Mouse (Mus musculus): ENCODE measurements around the gene Tmem74b. TPM values are rescaled to one million over a fixed set of nuclear protein-coding genes. Genes with fewer than 3 reads are reported as not detected.
A peak's percentile ranks its signal among the peaks of the same experiment; 100 is the strongest.

The Tmem74b gene
- 0.84 and 1.2 TPM in 2 replicates for polyA plus RNA-seq (2012; rRNA removed)

DNA sequence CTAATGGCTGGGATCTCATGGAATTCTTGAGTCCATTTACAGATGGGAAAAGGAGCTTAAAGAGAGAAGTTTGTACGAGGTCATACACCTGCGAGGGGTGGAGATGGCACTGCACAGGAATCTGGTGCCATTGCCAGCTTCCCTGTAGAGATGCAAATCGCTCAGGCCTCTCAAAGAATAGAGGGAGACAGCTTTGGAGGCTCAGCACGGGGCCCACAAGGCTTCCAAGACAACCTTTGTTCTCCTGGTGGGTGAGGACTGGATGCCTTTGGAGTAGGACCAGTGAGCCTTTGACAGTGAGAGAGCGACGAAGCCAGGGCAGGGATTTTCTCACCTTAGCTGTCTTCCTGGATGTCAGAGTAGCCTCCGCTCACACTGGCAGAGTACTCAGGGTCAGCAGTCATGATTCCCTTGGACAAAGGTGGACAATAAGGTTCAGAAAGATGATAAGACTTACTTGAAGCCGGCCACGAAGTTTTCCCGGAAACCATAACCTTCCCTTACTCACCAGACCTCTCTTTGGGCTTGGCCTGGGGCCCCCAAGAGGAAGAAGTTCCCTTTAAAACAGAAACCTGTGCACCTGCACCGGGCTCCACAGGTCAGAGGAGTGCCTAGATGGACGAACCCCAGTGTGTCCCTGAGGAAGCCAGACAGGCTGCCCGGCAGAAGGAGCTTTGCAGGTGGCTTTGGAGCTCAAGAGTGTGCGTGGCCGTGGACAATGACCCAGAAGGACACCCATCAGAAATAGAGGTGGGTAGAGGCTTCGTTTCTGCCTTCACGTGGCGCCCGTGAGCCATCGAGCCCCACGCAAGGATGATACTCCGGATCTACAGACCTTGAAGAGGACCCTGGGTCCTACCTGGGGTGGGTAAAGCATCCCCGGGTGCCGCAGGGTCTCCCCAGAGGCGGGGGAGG is at the start of gene Tmem74b:
Gene Tmem74b, plus strand, starts transcription at position 778 of the 915 bp plus-strand sequence.
- Histone ChIP-seq H3K4me1 (ENCODE audit: control insufficient read depth, insufficient read depth, low read length) (peaks cover 10% of the 10 kb centered on the region), H3K36me3 (ENCODE audit: control insufficient read depth, insufficient read depth, low read length) (no peaks in the 10 kb centered on the region), H3K4me3 (ENCODE audit: control insufficient read depth, low read depth, low read length) (peak within 1 kb of the TSS; percentile 72), H3K27me3 (ENCODE audit: control insufficient read depth, insufficient read depth, low read length) (no peaks in the 10 kb centered on the region; the same call in 1 of the 2 replicates), H3K27ac (ENCODE audit: control insufficient read depth, insufficient read depth, low read depth, low read length) (no peak within 1 kb of the TSS)
- TF ChIP-seq POLR2A (IDR thresholded peaks at IDR 0.05; ENCODE audit: control insufficient read depth, low read depth, low read length), result no peak
- no peak for TF ChIP-seq CTCF (IDR thresholded peaks at IDR 0.05; ENCODE audit: control insufficient read depth, insufficient read depth, insufficient replicate concordance, low read depth, low read length)

DNA sequence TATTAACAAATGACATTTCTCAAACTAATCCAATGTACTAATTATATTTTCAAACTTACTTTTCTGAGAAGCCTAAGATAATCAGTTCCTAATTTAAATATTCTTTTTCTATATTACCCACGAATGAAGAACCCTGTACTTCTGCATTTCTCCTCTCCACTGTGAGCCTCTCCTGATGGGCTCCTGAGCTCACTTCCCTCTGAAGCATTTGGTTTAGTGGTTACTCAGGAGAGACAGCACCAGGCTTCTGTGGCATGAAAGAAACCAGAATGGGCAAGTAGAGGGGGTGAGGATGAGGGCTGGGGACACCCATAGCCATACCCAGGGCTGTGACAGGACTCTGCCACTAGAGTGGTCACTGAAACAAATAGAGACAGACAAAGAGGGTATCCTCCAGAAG is 49.8 kb upstream of the Tmem74b start:
- H3K27me3 ChIP-seq (ENCODE audit: control insufficient read depth, insufficient read depth, low read length), result no peaks in the 10 kb centered on the region
- no peaks in the 10 kb centered on the region for H3K4me1 ChIP-seq (ENCODE audit: control insufficient read depth, insufficient read depth, low read length)
- TF ChIP-seq POLR2A (IDR thresholded peaks at IDR 0.05; ENCODE audit: control insufficient read depth, low read depth, low read length) (no peak), CTCF (IDR thresholded peaks at IDR 0.05; ENCODE audit: control insufficient read depth, insufficient read depth, insufficient replicate concordance, low read depth, low read length) (no peak)
- H3K27ac ChIP-seq (ENCODE audit: control insufficient read depth, insufficient read depth, low read depth, low read length), result no peak overlapping the region
- H3K36me3 ChIP-seq (ENCODE audit: control insufficient read depth, insufficient read depth, low read length), result no peaks in the 10 kb centered on the region
- H3K4me3 ChIP-seq (ENCODE audit: control insufficient read depth, low read depth, low read length), result no peak overlapping the region

DNA sequence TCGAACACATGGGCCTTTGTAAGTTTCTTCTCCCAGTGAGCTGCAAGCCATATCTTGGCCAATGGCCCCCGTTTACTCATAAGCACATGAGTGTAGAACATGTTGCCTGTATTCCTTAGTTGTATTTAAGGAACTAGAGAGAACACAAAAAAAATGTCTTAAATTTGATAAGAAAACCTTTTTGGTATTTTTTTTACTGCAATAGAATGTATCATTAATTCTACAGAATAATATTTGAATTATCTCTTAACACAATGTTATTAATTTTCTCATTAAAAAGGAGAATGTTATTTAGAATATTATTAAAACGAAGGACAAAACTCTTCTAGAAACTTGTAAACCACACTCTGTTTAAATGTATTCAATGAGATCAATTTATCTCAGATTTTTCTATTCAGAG is 33.4 kb upstream of the Tmem74b start, which contains the start of gene Rad21l:
Gene Rad21l, minus strand, starts transcription at position 101 of the 400 bp plus-strand sequence.
- H3K36me3 ChIP-seq (ENCODE audit: control insufficient read depth, insufficient read depth, low read length), result no peaks in the 10 kb centered on the region
- H3K27me3 ChIP-seq (ENCODE audit: control insufficient read depth, insufficient read depth, low read length), result no peaks in the 10 kb centered on the region
- TF ChIP-seq POLR2A (IDR thresholded peaks at IDR 0.05; ENCODE audit: control insufficient read depth, low read depth, low read length), result no peak
- TF ChIP-seq CTCF (IDR thresholded peaks at IDR 0.05; ENCODE audit: control insufficient read depth, insufficient read depth, insufficient replicate concordance, low read depth, low read length), result no peak
- no peak within 1 kb of the TSS for H3K4me3 ChIP-seq (ENCODE audit: control insufficient read depth, low read depth, low read length)
- H3K27ac ChIP-seq (ENCODE audit: control insufficient read depth, insufficient read depth, low read depth, low read length), result no peak within 1 kb of the TSS
- H3K4me1 ChIP-seq (ENCODE audit: control insufficient read depth, insufficient read depth, low read length), result peaks cover 3% of the 10 kb centered on the region; the same call in 1 of the 2 replicates

DNA sequence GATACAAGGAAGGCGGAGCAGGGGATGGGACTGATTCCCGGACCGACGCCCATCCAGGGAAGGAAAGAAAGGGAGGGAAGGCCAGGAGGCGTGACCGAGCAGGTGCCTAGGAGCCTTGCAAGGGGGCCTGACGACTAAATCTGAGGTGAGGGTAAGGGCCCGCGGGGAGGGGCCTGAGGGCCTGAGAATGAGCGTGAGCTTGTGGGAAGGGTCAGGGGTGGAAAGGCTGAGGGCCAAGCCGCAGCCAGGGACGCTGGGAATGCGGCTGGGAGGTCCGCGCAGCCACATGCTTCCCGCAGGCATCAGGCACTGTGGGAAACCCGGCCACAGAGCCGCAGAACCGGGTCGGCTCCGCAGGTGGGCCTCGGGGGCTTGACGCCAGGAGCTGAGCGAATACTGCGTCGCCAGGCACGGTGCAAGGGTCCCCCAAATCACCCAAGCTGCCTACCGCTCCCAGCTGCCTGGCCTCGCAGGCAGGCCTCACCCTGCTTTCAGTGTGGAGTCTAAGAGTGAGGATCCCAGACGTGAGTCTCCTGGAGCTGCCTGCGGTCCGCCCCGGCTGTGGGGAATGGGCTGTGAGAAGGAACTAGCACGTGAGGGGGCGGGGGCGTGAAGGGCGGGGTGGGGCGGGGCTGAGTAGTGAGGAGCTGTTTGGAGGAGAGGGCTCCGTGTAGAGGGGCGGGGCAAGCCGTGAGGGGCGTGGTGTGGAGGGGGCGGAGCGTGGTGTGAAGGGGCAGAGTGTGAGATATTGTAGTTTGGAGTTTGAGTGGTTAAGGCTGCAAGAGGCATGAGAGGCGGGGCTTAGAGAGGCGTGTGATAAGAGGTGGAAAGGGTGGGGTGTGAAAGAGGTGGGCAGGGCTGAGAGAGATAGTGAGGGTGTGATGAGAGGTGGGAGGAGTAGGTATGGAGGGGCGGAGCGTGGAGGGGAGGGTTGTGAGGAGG is 31.5 kb upstream of the Tmem74b start:
- H3K4me3 ChIP-seq (ENCODE audit: control insufficient read depth, low read depth, low read length), result peak overlapping the region; percentile 64
- no peaks in the 10 kb centered on the region for H3K36me3 ChIP-seq (ENCODE audit: control insufficient read depth, insufficient read depth, low read length)
- no peaks in the 10 kb centered on the region for H3K27me3 ChIP-seq (ENCODE audit: control insufficient read depth, insufficient read depth, low read length)
- H3K4me1 ChIP-seq (ENCODE audit: control insufficient read depth, insufficient read depth, low read length), result peaks cover 3% of the 10 kb centered on the region; the same call in 1 of the 2 replicates
- TF ChIP-seq CTCF (IDR thresholded peaks at IDR 0.05; ENCODE audit: control insufficient read depth, insufficient read depth, insufficient replicate concordance, low read depth, low read length), result no peak
- no peak for TF ChIP-seq POLR2A (IDR thresholded peaks at IDR 0.05; ENCODE audit: control insufficient read depth, low read depth, low read length)
- peak overlapping the region; percentile 23; the same call in 1 of the 2 replicates for H3K27ac ChIP-seq (ENCODE audit: control insufficient read depth, insufficient read depth, low read depth, low read length)

DNA sequence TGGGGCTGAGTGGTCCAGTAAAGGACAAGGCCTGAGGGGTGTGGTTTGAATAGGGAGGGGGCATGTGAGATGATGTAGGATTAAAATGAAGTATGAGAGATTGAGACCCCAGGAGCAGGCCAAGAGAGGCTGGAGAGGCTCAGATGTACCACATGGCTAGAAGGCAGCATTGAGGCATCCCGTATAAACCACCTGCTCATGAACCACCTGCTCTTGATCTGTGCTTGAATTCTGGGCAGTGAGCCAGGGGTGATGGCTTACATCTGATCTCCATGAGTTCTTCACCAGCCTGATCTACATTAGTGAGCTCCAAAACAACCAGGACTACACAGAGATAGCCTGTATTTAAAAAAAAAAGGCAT is 30.9 kb upstream of the Tmem74b start:
- no peak for TF ChIP-seq CTCF (IDR thresholded peaks at IDR 0.05; ENCODE audit: control insufficient read depth, insufficient read depth, insufficient replicate concordance, low read depth, low read length)
- no peak for TF ChIP-seq POLR2A (IDR thresholded peaks at IDR 0.05; ENCODE audit: control insufficient read depth, low read depth, low read length)
- H3K36me3 ChIP-seq (ENCODE audit: control insufficient read depth, insufficient read depth, low read length), result no peaks in the 10 kb centered on the region
- H3K4me3 ChIP-seq (ENCODE audit: control insufficient read depth, low read depth, low read length), result peak overlapping the region; percentile 30
- no peak overlapping the region for H3K27ac ChIP-seq (ENCODE audit: control insufficient read depth, insufficient read depth, low read depth, low read length)
- H3K27me3 ChIP-seq (ENCODE audit: control insufficient read depth, insufficient read depth, low read length), result no peaks in the 10 kb centered on the region
- H3K4me1 ChIP-seq (ENCODE audit: control insufficient read depth, insufficient read depth, low read length), result peaks cover 3% of the 10 kb centered on the region; the same call in 1 of the 2 replicates

DNA sequence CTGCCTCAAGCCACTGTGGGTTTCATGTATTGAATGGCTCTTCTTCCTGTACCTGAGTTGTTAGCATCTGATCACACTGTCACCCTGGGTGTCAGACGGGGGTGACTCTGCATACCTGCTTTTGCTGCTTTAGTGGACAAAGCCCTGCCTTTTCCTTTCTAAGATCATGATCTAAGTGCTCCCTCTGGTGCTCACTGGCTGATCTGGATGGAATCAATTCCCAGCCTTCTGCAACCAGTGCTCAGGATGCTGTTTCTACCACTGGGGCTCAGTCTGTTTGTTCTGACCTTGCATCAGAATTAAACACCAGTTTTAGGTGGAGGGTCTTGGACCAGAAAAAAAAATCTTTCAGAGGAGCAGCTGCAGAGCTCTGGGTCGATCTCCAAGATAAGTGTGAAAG is 25.6 kb upstream of the Tmem74b start:
- Histone ChIP-seq H3K4me3 (ENCODE audit: control insufficient read depth, low read depth, low read length) (no peak overlapping the region), H3K27ac (ENCODE audit: control insufficient read depth, insufficient read depth, low read depth, low read length) (no peak overlapping the region), H3K36me3 (ENCODE audit: control insufficient read depth, insufficient read depth, low read length) (no peaks in the 10 kb centered on the region), H3K4me1 (ENCODE audit: control insufficient read depth, insufficient read depth, low read length) (no peaks in the 10 kb centered on the region), H3K27me3 (ENCODE audit: control insufficient read depth, insufficient read depth, low read length) (no peaks in the 10 kb centered on the region)
- TF ChIP-seq POLR2A (IDR thresholded peaks at IDR 0.05; ENCODE audit: control insufficient read depth, low read depth, low read length), result no peak
- no peak for TF ChIP-seq CTCF (IDR thresholded peaks at IDR 0.05; ENCODE audit: control insufficient read depth, insufficient read depth, insufficient replicate concordance, low read depth, low read length)

All from testis, adult 2 months (tissue).